Mouse (Mus musculus): ENCODE measurements around the gene Mpig6b.

GRCm38 (mm10) chr17:35044904-35045806, 20.8 kb downstream of the Mpig6b start:
- TF ChIP-seq POLR2A (IDR thresholded peaks at IDR 0.05; ENCODE audit: low read depth, low read length), result no peak
- TF ChIP-seq CTCF (conservative IDR thresholded peaks at IDR 0.05; ENCODE audit: insufficient read depth, insufficient read length, low read depth, low read length), result no peak
